Mouse (Mus musculus): ENCODE measurements around the gene Kazn. TPM values are rescaled to one million over a fixed set of nuclear protein-coding genes. Genes with fewer than 3 reads are reported as not detected.
A peak's percentile ranks its signal among the peaks of the same experiment; 100 is the strongest.

Gene Kazn
- polyA plus RNA-seq, 1 experiment from 2014 or later = 29.3 TPM

- H3K9ac ChIP-seq (ENCODE audit: low read depth, low read length) = no peak overlapping the region
- WGBS = 68% methylated on average over 6 of the region's 6 CpGs
- peaks cover 16% of the 10 kb centered on the region for H3K27me3 ChIP-seq (ENCODE audit: control insufficient read depth, insufficient read depth, low read depth, low read length)
- H3K4me2 ChIP-seq (ENCODE audit: low read length) = no peak overlapping the region
- no peaks in the 10 kb centered on the region for H3K36me3 ChIP-seq (ENCODE audit: control insufficient read depth, insufficient read depth, low read length)
- peaks cover 8% of the 10 kb centered on the region; the same call in 1 of the 2 replicates for H3K4me1 ChIP-seq (ENCODE audit: control insufficient read depth, insufficient read depth, low read length)
- no peak for ATAC-seq
- H3K4me3 ChIP-seq (ENCODE audit: low read depth, low read length) = no peak overlapping the region
- H3K27ac ChIP-seq (ENCODE audit: low read length) = no peak overlapping the region
- H3K9me3 ChIP-seq (replicated peaks; ENCODE audit: control insufficient read depth, low read length, poor library complexity, severe bottlenecking) = no peaks in the 10 kb centered on the region
These were observed 150.4 kb downstream of the Kazn start for GRCm38 (mm10) chr4:142088836-142089235.

- H3K9me3 ChIP-seq (replicated peaks; ENCODE audit: control insufficient read depth, low read length, poor library complexity, severe bottlenecking) = no peaks in the 10 kb centered on the region
- no peak overlapping the region for H3K4me3 ChIP-seq (ENCODE audit: low read depth, low read length)
- H3K27me3 ChIP-seq (ENCODE audit: control insufficient read depth, insufficient read depth, low read depth, low read length) = peaks cover 16% of the 10 kb centered on the region
- ATAC-seq = no peak
- H3K4me2 ChIP-seq (ENCODE audit: low read length) = no peak overlapping the region
- no peak overlapping the region for H3K27ac ChIP-seq (ENCODE audit: low read length)
- peaks cover 8% of the 10 kb centered on the region; the same call in 1 of the 2 replicates for H3K4me1 ChIP-seq (ENCODE audit: control insufficient read depth, insufficient read depth, low read length)
- no peaks in the 10 kb centered on the region for H3K36me3 ChIP-seq (ENCODE audit: control insufficient read depth, insufficient read depth, low read length)
- 33% methylated on average over 4 of the region's 4 CpGs for WGBS
- H3K9ac ChIP-seq (ENCODE audit: low read depth, low read length) = no peak overlapping the region
These were observed 150.8 kb downstream of the Kazn start for GRCm38 (mm10) chr4:142088409-142088808.

- Histone ChIP-seq H3K27ac (ENCODE audit: low read length) (no peak overlapping the region), H3K9ac (ENCODE audit: low read depth, low read length) (0 out of 2 replicates have a peak overlapping the region, but pooled peaks have one; percentile 74), H3K9me3 (replicated peaks; ENCODE audit: control insufficient read depth, low read length, poor library complexity, severe bottlenecking) (no peaks in the 10 kb centered on the region), H3K4me2 (ENCODE audit: low read length) (peak overlapping the region; percentile 88), H3K27me3 (ENCODE audit: control insufficient read depth, insufficient read depth, low read depth, low read length) (peaks cover 16% of the 10 kb centered on the region), H3K36me3 (ENCODE audit: control insufficient read depth, insufficient read depth, low read length) (no peaks in the 10 kb centered on the region), H3K4me1 (ENCODE audit: control insufficient read depth, insufficient read depth, low read length) (peaks cover 14% of the 10 kb centered on the region; the same call in 1 of the 2 replicates), H3K4me3 (ENCODE audit: low read depth, low read length) (peak overlapping the region; percentile 59)
- 7% methylated on average over 20 of the region's 20 CpGs for WGBS
- no peak for ATAC-seq
These were observed 154.2 kb downstream of the Kazn start for GRCm38 (mm10) chr4:142084936-142085563.

DNA sequence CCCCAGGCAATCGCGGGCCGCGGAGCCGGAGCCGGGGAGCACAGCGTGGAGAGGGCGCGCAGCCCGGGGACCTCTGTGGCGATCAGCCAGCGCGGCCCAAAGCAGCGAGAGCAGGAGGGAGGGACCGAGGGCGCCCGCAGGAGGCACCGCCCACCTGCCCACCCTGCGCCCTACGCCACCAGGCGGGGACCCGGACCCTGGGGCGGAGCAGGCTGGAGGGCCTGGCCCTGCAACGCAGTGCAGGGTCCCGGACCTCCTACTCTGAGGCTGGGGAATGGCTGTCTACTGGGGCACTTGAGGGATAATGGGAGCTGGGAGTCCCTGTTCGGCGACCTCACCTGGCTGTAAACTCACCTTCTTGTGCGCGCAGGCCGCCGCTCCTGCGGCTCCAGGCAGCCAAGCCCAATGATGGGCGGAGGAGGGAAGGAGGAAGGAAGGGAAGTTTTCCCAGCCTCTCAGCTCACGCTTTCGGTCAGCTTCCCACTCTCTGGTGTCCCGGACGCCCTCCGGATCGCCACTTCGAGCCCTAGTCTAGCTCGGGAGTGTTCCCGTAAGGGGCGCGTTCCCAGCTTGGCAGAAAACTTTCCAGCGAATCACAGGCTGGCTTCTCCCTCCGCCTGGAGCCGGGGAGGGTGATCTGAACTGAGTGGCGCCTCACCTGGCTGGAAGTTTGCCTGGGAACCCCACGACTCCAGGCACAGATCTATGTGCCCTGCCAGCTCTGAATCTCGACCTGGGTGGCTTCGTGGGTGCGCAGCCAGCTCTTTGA lies 154.9 kb downstream of the Kazn start, which contains the start of gene Tmem51:
Gene Tmem51 (minus strand): TSS at position 174 of the 769 bp plus-strand sequence.
- peak; percentile 69 for ATAC-seq
- WGBS = under 1% methylated on average over 45 of the region's 52 CpGs
- no peak within 1 kb of the TSS for H3K27ac ChIP-seq (ENCODE audit: low read length)

DNA sequence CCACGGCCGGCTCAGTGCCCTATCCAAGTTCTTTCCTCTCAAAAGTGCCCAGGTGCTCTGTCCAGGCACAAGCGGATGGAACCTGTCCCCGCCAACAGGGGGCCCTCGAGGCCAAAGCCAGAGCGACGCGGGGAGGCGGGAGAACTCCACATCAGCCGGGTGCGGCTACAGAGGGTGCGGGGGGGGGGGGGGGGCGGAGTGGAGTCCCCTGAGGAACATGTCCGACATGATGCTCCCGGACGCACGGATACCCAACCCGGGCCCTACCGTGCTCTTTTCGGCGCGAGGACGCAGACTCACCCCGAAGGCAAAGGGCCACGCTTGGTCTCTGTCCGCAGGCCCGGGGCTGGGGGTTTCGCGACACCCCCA lies 155.5 kb downstream of the Kazn start:
- H3K36me3 ChIP-seq (ENCODE audit: control insufficient read depth, insufficient read depth, low read length) = no peaks in the 10 kb centered on the region
- H3K27me3 ChIP-seq (ENCODE audit: control insufficient read depth, insufficient read depth, low read depth, low read length) = peaks cover 16% of the 10 kb centered on the region
- peak overlapping the region; percentile 88 for H3K4me2 ChIP-seq (ENCODE audit: low read length)
- H3K4me3 ChIP-seq (ENCODE audit: low read depth, low read length) = peak overlapping the region; percentile 59
- H3K27ac ChIP-seq (ENCODE audit: low read length) = no peak overlapping the region
- ATAC-seq = peak; percentile 49; the same call in 1 of the 2 replicates
- WGBS = 0% methylated on average over 25 of the region's 29 CpGs
- H3K9ac ChIP-seq (ENCODE audit: low read depth, low read length) = peak overlapping the region; percentile 74
- no peaks in the 10 kb centered on the region for H3K9me3 ChIP-seq (replicated peaks; ENCODE audit: control insufficient read depth, low read length, poor library complexity, severe bottlenecking)
- peaks cover 14% of the 10 kb centered on the region; the same call in 1 of the 2 replicates for H3K4me1 ChIP-seq (ENCODE audit: control insufficient read depth, insufficient read depth, low read length)

More for the DNA sequence above, 154.9 kb downstream of the Kazn start, which contains the start of gene Tmem51:
- H3K27me3 ChIP-seq (ENCODE audit: control insufficient read depth, insufficient read depth, low read depth, low read length) = peaks cover 16% of the 10 kb centered on the region
- H3K36me3 ChIP-seq (ENCODE audit: control insufficient read depth, insufficient read depth, low read length) = no peaks in the 10 kb centered on the region
- H3K4me1 ChIP-seq (ENCODE audit: control insufficient read depth, insufficient read depth, low read length) = peaks cover 14% of the 10 kb centered on the region; the same call in 1 of the 2 replicates
- H3K9me3 ChIP-seq (replicated peaks; ENCODE audit: control insufficient read depth, low read length, poor library complexity, severe bottlenecking) = no peaks in the 10 kb centered on the region
- H3K4me2 ChIP-seq (ENCODE audit: low read length) = peak within 1 kb of the TSS; percentile 88
- H3K9ac ChIP-seq (ENCODE audit: low read depth, low read length) = peak within 1 kb of the TSS; percentile 74
- peak within 1 kb of the TSS; percentile 59 for H3K4me3 ChIP-seq (ENCODE audit: low read depth, low read length)

GRCm38 (mm10) chr4:142083193-142083592 lies 156.0 kb downstream of the Kazn start:
- Histone ChIP-seq H3K36me3 (ENCODE audit: control insufficient read depth, insufficient read depth, low read length) (no peaks in the 10 kb centered on the region), H3K4me2 (ENCODE audit: low read length) (peak overlapping the region; percentile 88), H3K27ac (ENCODE audit: low read length) (no peak overlapping the region), H3K9ac (ENCODE audit: low read depth, low read length) (no peak overlapping the region), H3K27me3 (ENCODE audit: control insufficient read depth, insufficient read depth, low read depth, low read length) (peaks cover 16% of the 10 kb centered on the region), H3K4me3 (ENCODE audit: low read depth, low read length) (peak overlapping the region; percentile 59), H3K9me3 (replicated peaks; ENCODE audit: control insufficient read depth, low read length, poor library complexity, severe bottlenecking) (no peaks in the 10 kb centered on the region), H3K4me1 (ENCODE audit: control insufficient read depth, insufficient read depth, low read length) (peaks cover 14% of the 10 kb centered on the region; the same call in 1 of the 2 replicates)
- 57% methylated on average over 6 of the region's 6 CpGs for WGBS
- no peak for ATAC-seq

DNA sequence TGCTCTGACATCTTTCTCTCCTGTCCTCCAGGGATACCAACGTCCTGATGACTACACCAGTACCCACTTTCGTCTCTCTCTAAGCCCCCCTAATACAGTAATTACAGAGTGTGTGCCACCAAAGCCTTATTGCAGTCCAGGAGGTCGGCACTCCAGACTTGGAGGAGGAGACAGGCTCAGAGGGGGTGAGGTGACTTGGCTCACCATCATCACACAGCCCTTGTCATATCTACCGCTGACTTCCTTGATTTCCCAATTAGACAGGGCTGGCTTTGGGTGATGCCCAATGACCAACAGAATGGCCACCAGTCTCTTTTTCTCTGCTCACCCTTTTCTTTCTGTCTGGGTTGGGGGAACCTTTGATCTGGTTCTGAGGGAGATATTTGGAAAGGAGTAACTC lies 156.5 kb downstream of the Kazn start:
- Histone ChIP-seq H3K36me3 (ENCODE audit: control insufficient read depth, insufficient read depth, low read length) (no peaks in the 10 kb centered on the region), H3K4me2 (ENCODE audit: low read length) (no peak overlapping the region)
- 71% methylated on average over 4 of the region's 4 CpGs for WGBS

DNA sequence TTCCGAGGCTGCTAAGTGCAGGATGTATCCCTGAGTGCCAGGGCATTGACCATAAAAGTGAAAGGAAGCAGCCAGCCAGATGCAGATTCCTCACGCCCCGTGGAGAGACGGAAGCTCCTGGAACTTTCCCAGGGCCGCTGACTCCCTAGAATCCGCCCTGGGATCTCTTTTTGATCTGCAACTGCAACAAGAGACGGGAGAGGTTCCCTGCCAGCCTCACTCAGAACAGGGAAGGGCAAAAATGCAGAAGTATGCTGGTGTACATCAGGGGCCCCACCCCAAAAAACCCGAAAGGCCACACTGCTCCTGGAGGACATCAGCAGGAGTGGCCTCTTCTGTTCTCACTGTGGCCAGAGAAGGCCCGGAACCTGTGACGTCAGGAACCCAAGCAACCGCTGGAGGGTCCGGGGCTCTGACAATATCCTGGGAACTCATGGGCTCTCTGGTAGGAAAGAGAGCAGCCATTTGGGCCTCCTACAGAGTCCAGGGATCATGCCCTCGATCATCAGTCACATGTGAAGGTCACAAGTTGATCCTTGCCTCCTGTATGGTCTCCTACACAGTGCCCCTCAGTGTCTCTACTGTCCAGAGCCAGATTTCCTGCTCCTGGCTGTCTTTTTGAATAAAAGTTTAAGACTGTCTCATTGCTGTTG lies 157.4 kb downstream of the Kazn start:
- no peaks in the 10 kb centered on the region for H3K9me3 ChIP-seq (replicated peaks; ENCODE audit: control insufficient read depth, low read length, poor library complexity, severe bottlenecking)
- no peak overlapping the region for H3K27ac ChIP-seq (ENCODE audit: low read length)
- H3K9ac ChIP-seq (ENCODE audit: low read depth, low read length) = no peak overlapping the region
- H3K4me2 ChIP-seq (ENCODE audit: low read length) = no peak overlapping the region
- peaks cover 14% of the 10 kb centered on the region; the same call in 1 of the 2 replicates for H3K4me1 ChIP-seq (ENCODE audit: control insufficient read depth, insufficient read depth, low read length)
- no peaks in the 10 kb centered on the region for H3K36me3 ChIP-seq (ENCODE audit: control insufficient read depth, insufficient read depth, low read length)
- H3K4me3 ChIP-seq (ENCODE audit: low read depth, low read length) = no peak overlapping the region
- ATAC-seq = no peak
- peaks cover 16% of the 10 kb centered on the region for H3K27me3 ChIP-seq (ENCODE audit: control insufficient read depth, insufficient read depth, low read depth, low read length)
- WGBS = 68% methylated on average over 13 of the region's 13 CpGs

More for the DNA sequence above, 156.5 kb downstream of the Kazn start:
- Histone ChIP-seq H3K4me3 (ENCODE audit: low read depth, low read length) (no peak overlapping the region), H3K9ac (ENCODE audit: low read depth, low read length) (0 out of 2 replicates have a peak overlapping the region, but pooled peaks have one; percentile 6), H3K9me3 (replicated peaks; ENCODE audit: control insufficient read depth, low read length, poor library complexity, severe bottlenecking) (no peaks in the 10 kb centered on the region), H3K4me1 (ENCODE audit: control insufficient read depth, insufficient read depth, low read length) (peaks cover 14% of the 10 kb centered on the region; the same call in 1 of the 2 replicates), H3K27me3 (ENCODE audit: control insufficient read depth, insufficient read depth, low read depth, low read length) (peaks cover 16% of the 10 kb centered on the region), H3K27ac (ENCODE audit: low read length) (no peak overlapping the region)
- ATAC-seq = no peak

Measured in midbrain, embryonic 16.5 days (tissue).